Mouse (Mus musculus) CH12.LX (cell line): ENCODE measurements at regions not wholly inside any gene's neighbourhood (a gene's known extent, or its start where the extent isn't known, plus 50 kb on each side); places are given as distances from the start of the nearest gene placed in this dataset.

Source experiments
- DNase-seq: peaks from one replicate; pipeline ENCODE4 v3.0.0-alpha.2; 2013; ENCODE audit errors: extremely low read depth
- H3K27ac ChIP-seq: 2 replicates; pipeline ENCODE4 v1.5.1; 2012; ENCODE audit warnings: low read depth, mild to moderate bottlenecking, control low read depth, moderate library complexity; ENCODE audit not compliant: insufficient read depth
- H3K27me3 ChIP-seq: replicated peaks from 2 replicates; pipeline ENCODE3; 2012; ENCODE audit warnings: inconsistent platforms
- H3K36me3 ChIP-seq, 2 experiments: replicated peaks in 1 of 2; 2 replicates each; pipeline versions ENCODE3 to v1.6.1; 2012; ENCODE audit warnings: inconsistent platforms in 1 of 2, low read length in 1 of 2, mild to moderate bottlenecking in 1 of 2, mixed read lengths in 1 of 2, moderate library complexity in 1 of 2; ENCODE audit not compliant: control insufficient read depth in 1 of 2, insufficient read depth in 1 of 2
- H3K4me1 ChIP-seq, 2 experiments: 2 replicates each; pipeline ENCODE4 v1.6.1; 2012; ENCODE audit warnings: inconsistent platforms in 1 of 2, moderate library complexity in 1 of 2; ENCODE audit not compliant: insufficient read depth in 2 of 2, control insufficient read depth in 1 of 2
- H3K4me2 ChIP-seq: 2 replicates; pipeline ENCODE4 v1.6.1; 2012; ENCODE audit warnings: low read depth, mild to moderate bottlenecking, control low read depth; ENCODE audit not compliant: poor library complexity, insufficient read depth, severe bottlenecking
- H3K4me3 ChIP-seq, 3 experiments: fragments of 150-350 bp in 1 of 3; sonication (generic) in 1 of 3; replicated peaks in 1 of 3; 2 replicates each; pipeline versions ENCODE3 to v1.5.1; 2011 to 2012; ENCODE audit warnings: low read depth in 2 of 3, low read length in 2 of 3, mild to moderate bottlenecking in 2 of 3, moderate library complexity in 2 of 3, control low read depth in 1 of 3, improper control_type of control experiment in 1 of 3, inconsistent platforms in 1 of 3, mixed read lengths in 1 of 3; ENCODE audit not compliant: poor library complexity in 1 of 3
- H3K79me2 ChIP-seq: replicated peaks from 2 replicates; pipeline ENCODE4 v1.6.1; 2012; ENCODE audit warnings: mild to moderate bottlenecking, moderate library complexity; ENCODE audit not compliant: control insufficient read depth, poor library complexity, insufficient read depth, severe bottlenecking; ENCODE audit errors: extremely low read depth
- H3K9ac ChIP-seq: 2 replicates; pipeline ENCODE4 v1.6.1; 2012; ENCODE audit warnings: low read depth, mild to moderate bottlenecking, control low read depth, moderate library complexity; ENCODE audit not compliant: insufficient read depth
- H3K9me3 ChIP-seq: replicated peaks from 2 replicates; pipeline ENCODE3; 2012; ENCODE audit warnings: low read length, inconsistent platforms, mixed read lengths
- CHD1 ChIP-seq: IDR thresholded peaks from 2 replicates; pipeline ENCODE4 v1.6.1; 2012; ENCODE audit warnings: low read depth, low read length, improper control_type of control experiment, inconsistent platforms
- CTCF ChIP-seq, 2 experiments: IDR thresholded peaks in 1 of 2; conservative IDR thresholded peaks in 1 of 2; 2 replicates each; pipeline ENCODE4 v1.5.1; 2011 to 2012; ENCODE audit warnings: low read depth in 2 of 2, low read length in 2 of 2, improper control_type of control experiment in 1 of 2, inconsistent platforms in 1 of 2, mild to moderate bottlenecking in 1 of 2, moderate library complexity in 1 of 2
- E2F4 ChIP-seq: IDR thresholded peaks from 2 replicates; pipeline ENCODE4 v1.6.1; 2011; ENCODE audit warnings: low read depth, low read length, improper control_type of control experiment; ENCODE audit not compliant: insufficient replicate concordance
- ETS1 ChIP-seq: conservative IDR thresholded peaks from 2 replicates; pipeline ENCODE4 v1.6.1; 2012; ENCODE audit warnings: low read depth, mild to moderate bottlenecking, inconsistent platforms, low read length, improper control_type of control experiment, moderate library complexity
- GABPA ChIP-seq: IDR thresholded peaks from 2 replicates; pipeline ENCODE4 v1.6.1; 2012; ENCODE audit warnings: low read depth, low read length, improper control_type of control experiment, inconsistent platforms; ENCODE audit not compliant: insufficient replicate concordance
- HCFC1 ChIP-seq: IDR thresholded peaks from 2 replicates; pipeline ENCODE4 v1.6.1; 2012; ENCODE audit warnings: low read depth, mild to moderate bottlenecking, inconsistent platforms, low read length, improper control_type of control experiment
- IRF4 ChIP-seq: IDR thresholded peaks from 2 replicates; pipeline ENCODE4 v1.6.1; 2014; ENCODE audit warnings: low read depth, mild to moderate bottlenecking, inconsistent platforms, low read length, improper control_type of control experiment
- KAT2A ChIP-seq: IDR thresholded peaks from 2 replicates; pipeline ENCODE4 v1.6.1; 2012; ENCODE audit warnings: low read length, improper control_type of control experiment, inconsistent platforms; ENCODE audit not compliant: insufficient replicate concordance
- MAZ ChIP-seq: IDR thresholded peaks from 2 replicates; pipeline ENCODE4 v1.6.1; 2012; ENCODE audit warnings: low read depth, mild to moderate bottlenecking, inconsistent platforms, low read length, improper control_type of control experiment, moderate library complexity
- MEF2A ChIP-seq: IDR thresholded peaks from 2 replicates; pipeline ENCODE4 v1.6.1; 2014; ENCODE audit warnings: low read depth, mild to moderate bottlenecking, inconsistent platforms, low read length, improper control_type of control experiment, borderline replicate concordance
- MXI1 ChIP-seq: IDR thresholded peaks from 2 replicates; pipeline ENCODE4 v1.6.1; 2011; ENCODE audit warnings: mild to moderate bottlenecking, low read depth, low read length, improper control_type of control experiment
- NELFE ChIP-seq: IDR thresholded peaks from 2 replicates; pipeline ENCODE4 v1.6.1; 2011; ENCODE audit warnings: low read depth, low read length, improper control_type of control experiment
- NRF1 ChIP-seq: IDR thresholded peaks from 2 replicates; pipeline ENCODE4 v1.6.1; 2014; ENCODE audit warnings: low read depth, mild to moderate bottlenecking, inconsistent platforms, low read length, improper control_type of control experiment, moderate library complexity
- PAX5 ChIP-seq: IDR thresholded peaks from 2 replicates; pipeline ENCODE4 v1.6.1; 2012; ENCODE audit warnings: low read length, inconsistent platforms, mixed read lengths
- POLR2AphosphoS2 ChIP-seq: IDR thresholded peaks from 2 replicates; pipeline ENCODE4 v1.6.1; 2011; ENCODE audit warnings: low read depth, low read length, improper control_type of control experiment
- RAD21 ChIP-seq: IDR thresholded peaks from 2 replicates; pipeline ENCODE4 v1.6.1; 2011; ENCODE audit warnings: low read depth, mild to moderate bottlenecking, low read length, improper control_type of control experiment, moderate library complexity
- RCOR1 ChIP-seq: conservative IDR thresholded peaks from 2 replicates; pipeline ENCODE4 v1.6.1; 2012; ENCODE audit warnings: low read depth, mild to moderate bottlenecking, inconsistent platforms, low read length, improper control_type of control experiment
- TBP ChIP-seq: conservative IDR thresholded peaks from 2 replicates; pipeline ENCODE4 v1.6.1; 2011; ENCODE audit warnings: low read depth, low read length, improper control_type of control experiment
- TCF12 ChIP-seq: IDR thresholded peaks from 2 replicates; pipeline ENCODE4 v1.6.1; 2014; ENCODE audit warnings: low read depth, mild to moderate bottlenecking, inconsistent platforms, low read length, improper control_type of control experiment
- USF2 ChIP-seq: conservative IDR thresholded peaks from 2 replicates; pipeline ENCODE4 v1.6.1; 2011; ENCODE audit warnings: low read depth, low read length, improper control_type of control experiment
- ZKSCAN1 ChIP-seq: IDR thresholded peaks from 2 replicates; pipeline ENCODE4 v1.6.1; 2012; ENCODE audit warnings: low read depth, inconsistent platforms, low read length, improper control_type of control experiment, borderline replicate concordance
- ZMIZ1 ChIP-seq: IDR thresholded peaks from 2 replicates; pipeline ENCODE4 v1.6.1; 2012; ENCODE audit warnings: low read depth, mild to moderate bottlenecking, inconsistent platforms, low read length, improper control_type of control experiment
- dilution Hi-C: fragments of 300-500 bp; cut with MboI; formaldehyde crosslinking; loops from 2 replicates; pipeline ENCODE4 v1.14.3; 2020; ENCODE audit warnings: low sequenced_read_pairs; ENCODE audit not compliant: extremely low pct_unique_long_range_greater_than_20kb, extremely low pct_ligation_motif_present
- in situ Hi-C: fragments of 300-500 bp; cut with MboI; formaldehyde crosslinking; loops from 3 replicates; pipeline ENCODE4 v1.14.3; 2019; ENCODE audit warnings: low sequenced_read_pairs, low pct_ligation_motif_present, low pct_unique_long_range_greater_than_20kb, mixed read lengths

DNA sequence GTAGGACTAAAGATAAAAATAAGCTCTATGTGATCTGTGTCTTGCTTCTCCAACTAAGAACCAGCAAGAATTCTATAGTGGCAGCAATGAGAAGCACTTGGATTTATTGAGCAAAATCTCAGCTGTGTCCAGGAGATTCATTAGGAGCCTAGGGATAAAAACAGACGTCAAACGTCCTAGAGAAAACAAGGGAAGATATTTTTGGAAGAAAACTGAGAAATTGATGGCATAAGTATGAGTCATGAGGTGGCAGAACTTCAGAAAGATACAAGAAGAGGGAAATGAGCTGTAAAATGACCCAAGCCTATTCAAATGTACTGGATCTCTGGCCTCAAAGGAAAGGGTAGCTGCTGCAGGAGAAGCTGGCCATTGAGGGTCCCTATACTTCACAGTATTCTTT lies 65.7 kb upstream of the Armcx2 start:
- no peaks in the 10 kb centered on the region for H3K27me3 ChIP-seq
- in situ Hi-C loops (no loop called here), dilution Hi-C loops (no loop called here)
- no peaks in the 10 kb centered on the region for H3K9me3 ChIP-seq
- H3K79me2 ChIP-seq = no peaks in the 10 kb centered on the region
- no peak for TF ChIP-seq CHD1
- TF ChIP-seq USF2 = no peak
- no peak for TF ChIP-seq E2F4
- TF ChIP-seq MXI1 = no peak
- no peak for TF ChIP-seq ZKSCAN1
- TF ChIP-seq RAD21 = no peak
- TF ChIP-seq TBP = no peak
- TF ChIP-seq GABPA = no peak
- no peak for TF ChIP-seq NRF1
- no peak for TF ChIP-seq TCF12
- TF ChIP-seq KAT2A = no peak
- TF ChIP-seq ETS1 = no peak
- TF ChIP-seq POLR2AphosphoS2 = no peak
- no peak for TF ChIP-seq MEF2A
- DNase-seq = no peak
- H3K4me1 ChIP-seq = no peaks in the 10 kb centered on the region
- H3K4me3 ChIP-seq = no peak overlapping the region
- H3K9ac ChIP-seq = no peak overlapping the region
- H3K27ac ChIP-seq = no peak overlapping the region
- no peaks in the 10 kb centered on the region for H3K36me3 ChIP-seq
- no peak overlapping the region for H3K4me2 ChIP-seq

DNA sequence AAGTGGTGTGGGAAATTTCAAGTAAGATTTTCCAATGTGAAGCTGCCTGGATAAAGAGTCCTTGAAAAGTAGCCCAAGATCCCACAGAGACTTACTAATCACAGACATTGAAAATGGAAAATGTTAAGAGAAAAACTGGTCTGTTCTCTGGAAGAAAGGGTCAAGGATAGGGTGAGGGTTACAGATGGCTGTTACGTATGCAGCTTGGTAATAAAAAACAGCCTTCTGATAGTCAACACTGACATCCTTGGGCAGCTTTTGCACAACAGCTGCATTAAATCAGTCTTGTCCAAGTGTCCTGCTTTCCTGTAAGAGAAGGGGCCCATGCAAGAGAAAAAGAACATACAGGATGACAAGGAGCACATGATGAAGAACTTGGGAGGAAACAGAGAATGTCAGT lies 64.6 kb upstream of the Armcx2 start:
- Histone ChIP-seq H3K4me2 (no peak overlapping the region), H3K4me3 (no peak overlapping the region), H3K27ac (no peak overlapping the region), H3K27me3 (no peaks in the 10 kb centered on the region), H3K9me3 (no peaks in the 10 kb centered on the region), H3K36me3 (no peaks in the 10 kb centered on the region), H3K9ac (no peak overlapping the region), H3K4me1 (no peaks in the 10 kb centered on the region), H3K79me2 (no peaks in the 10 kb centered on the region)
- in situ Hi-C loops (no loop called here), dilution Hi-C loops (no loop called here)
- no peak for DNase-seq
- TF ChIP-seq ZKSCAN1 (no peak), USF2 (no peak), MAZ (no peak), HCFC1 (no peak), MXI1 (no peak), IRF4 (no peak), ZMIZ1 (no peak), CHD1 (no peak), MEF2A (no peak), CTCF (conservative IDR thresholded peaks at IDR 0.05 in 1 of 2, IDR thresholded peaks at IDR 0.05 in 1 of 2; ENCODE audit: low read depth in 2 of 2, low read length in 2 of 2) (no peak), NELFE (no peak), PAX5 (no peak), RAD21 (no peak), E2F4 (no peak), RCOR1 (no peak)
